Mouse (Mus musculus) left cerebral cortex, postnatal 10 days (tissue): Measurements from ENCODE around the gene Gm28048. TPM values are rescaled to one million over a fixed set of nuclear protein-coding genes. Genes with fewer than 3 reads are reported as not detected.

Source experiments
- DNase-seq, 2 experiments: peaks; one replicate each; pipeline ENCODE4 v3.0.0; 2021 to 2022; ENCODE audit warnings: low spot score in 2 of 2, mixed read lengths in 1 of 2; ENCODE audit errors: extremely low spot score in 1 of 2
- intact Hi-C: fragments of 180-260 bp; cut with DNase I; formaldehyde crosslinking; loops from one replicate; pipeline ENCODE4 v1.15.1; 2025
- total RNA-seq, 2 experiments: library from RNA; stranded (reverse); gene quantifications; 2 replicates each; pipeline ENCODE4 v1.2.3; 2021

Gm28048 gene
- total RNA-seq: 1 to 10 TPM; 6.9 to 7.5 TPM

DNA sequence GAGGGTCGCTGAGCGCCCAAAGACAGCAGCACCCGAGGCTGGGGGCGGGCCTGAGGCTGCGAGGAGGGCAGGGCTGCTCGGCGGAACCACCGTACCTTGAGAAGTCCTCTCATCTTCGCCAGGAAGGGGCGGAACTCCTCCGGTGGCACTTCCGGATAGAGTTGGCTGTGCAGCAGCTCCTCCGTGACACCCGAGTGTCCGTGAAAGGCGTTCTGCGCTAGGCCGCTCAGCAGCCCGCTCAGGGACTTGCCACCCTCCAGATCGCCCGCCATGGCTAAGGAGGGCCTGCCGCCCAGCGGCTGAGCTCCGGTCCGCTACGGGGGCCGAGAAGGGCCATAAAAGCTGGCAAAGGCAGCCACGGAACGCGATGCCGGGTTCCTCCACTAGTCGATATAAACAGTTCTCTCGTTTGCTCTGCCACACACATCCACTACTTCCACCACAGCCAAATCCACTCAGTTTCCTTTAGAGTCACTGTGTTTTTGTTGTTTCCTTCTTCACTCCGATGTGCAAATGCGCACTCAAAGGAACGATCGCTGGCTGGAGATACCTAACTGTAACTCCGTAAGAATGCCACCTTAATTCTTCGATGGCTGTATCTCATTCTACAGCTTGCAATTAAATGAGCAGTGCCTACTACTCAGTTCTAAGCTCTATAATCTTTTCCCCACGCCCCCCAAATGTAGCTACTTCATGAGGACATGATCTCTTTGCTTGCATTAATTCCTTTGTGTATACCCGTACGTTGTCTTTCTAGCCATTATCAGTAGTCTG, at the start of gene Gm28048, which contains the start of gene Commd1:
Gm28048 (minus strand) TSS at position 107 of the 774 bp plus-strand sequence.
Commd1 (minus strand) TSS at position 399 of the 774 bp plus-strand sequence.
- peak; percentile 95 to 98 for DNase-seq
- intact Hi-C loops: no loop called here

DNA sequence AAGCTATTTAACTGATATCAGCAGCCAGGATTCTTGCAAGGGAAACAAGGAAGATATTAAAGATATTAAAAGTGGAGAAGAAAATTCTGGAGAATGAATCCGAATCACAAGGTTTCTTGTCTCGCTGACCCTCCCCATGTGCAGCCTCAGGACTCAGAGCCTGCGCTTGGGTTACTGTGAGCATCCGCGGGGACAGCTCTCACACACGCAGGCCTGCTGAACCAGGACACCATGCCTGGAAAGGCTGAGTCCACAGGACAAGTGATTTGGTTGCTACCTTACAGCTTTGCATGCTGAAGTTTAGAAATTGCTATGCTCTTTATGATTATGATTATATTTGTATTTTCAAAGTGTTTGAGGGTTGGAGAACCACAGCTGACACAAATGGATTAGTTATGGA, 47.5 kb upstream of the Gm28048 start:
- DNase-seq: no peak
- intact Hi-C loops: no loop called here

DNA sequence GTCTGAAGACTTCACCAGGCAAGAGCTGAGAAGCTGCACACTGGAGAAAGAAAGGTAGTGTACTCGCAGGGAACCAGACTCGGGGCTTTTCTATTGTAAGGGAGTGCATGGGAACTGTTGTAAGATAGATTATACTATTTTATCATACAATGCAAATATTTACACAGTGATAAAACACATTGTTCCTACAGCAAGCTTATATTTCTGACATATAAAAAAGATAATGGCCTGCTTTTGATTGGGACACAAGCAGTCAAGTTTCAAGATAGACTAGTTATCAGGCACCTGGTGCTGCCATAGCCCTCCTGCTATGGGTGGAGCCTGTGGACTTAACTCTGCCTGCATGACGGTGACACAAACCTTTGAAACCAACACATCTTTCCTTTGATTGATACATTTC, 47.1 kb upstream of the Gm28048 start:
- no peak for DNase-seq
- intact Hi-C loops: no loop called here

DNA sequence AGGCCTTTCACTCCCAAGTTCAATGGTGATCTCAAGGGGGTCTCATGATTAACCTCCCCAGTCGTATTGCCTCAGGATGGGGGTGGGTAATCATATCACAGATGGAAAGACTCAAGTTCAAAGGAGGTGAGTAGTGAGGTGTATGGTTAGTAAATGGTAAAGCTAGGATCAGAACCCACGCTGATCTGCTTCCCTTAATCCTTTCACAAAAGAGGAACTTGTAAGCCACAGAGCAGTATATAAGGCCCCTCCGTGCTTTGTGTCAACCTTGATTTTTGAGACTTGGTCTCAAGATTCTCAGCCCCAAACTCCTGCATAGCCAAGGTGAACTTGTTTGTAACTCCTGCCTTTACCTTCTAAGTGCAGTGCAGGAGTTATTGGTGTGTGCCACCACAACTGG, 42.3 kb upstream of the Gm28048 start:
- DNase-seq: no peak

DNA sequence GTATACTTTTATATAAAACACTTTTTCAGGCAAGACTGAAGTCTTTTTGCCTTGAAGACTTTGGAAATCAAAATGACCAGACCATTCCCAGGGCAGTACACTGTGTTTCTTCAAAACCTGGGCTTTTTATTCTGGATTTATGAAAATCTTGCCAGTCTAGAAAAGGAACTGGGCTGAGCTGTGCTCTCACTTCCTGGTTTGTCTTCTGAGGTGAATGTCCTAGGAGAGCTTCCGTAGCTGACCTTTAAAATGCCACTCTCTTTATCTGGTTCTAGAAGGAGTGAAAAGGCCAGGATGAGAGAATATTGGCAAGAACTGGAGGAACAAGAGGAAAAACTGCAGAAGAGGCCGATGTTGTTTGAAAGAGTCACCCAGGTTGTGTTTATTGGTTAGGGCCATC, 41.3 kb upstream of the Gm28048 start:
- DNase-seq: no peak
- intact Hi-C loops: no loop called here

More for the DNA sequence above, 42.3 kb upstream of the Gm28048 start:
- intact Hi-C loops: no loop called here

DNA sequence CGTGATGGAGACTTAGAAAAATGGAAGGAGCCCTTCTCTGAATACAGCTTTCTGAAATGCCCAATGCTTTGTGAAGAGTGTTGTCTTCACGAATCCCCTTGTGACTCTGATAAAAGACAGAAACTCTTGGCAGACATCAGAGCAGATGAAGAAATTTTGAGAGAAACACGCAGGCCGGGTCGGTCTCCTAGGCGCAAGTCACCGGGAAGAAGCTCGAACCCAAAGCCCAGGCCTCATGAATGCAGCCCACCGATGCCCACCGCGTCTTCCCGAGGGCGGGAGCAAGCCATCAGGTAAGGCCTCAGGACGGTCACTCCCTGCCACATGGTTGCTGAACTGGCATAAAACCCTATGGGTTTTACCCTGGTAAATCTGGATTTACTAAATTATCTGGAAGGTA, 39.0 kb upstream of the Gm28048 start:
- intact Hi-C loops: no loop called here
- DNase-seq: no peak

DNA sequence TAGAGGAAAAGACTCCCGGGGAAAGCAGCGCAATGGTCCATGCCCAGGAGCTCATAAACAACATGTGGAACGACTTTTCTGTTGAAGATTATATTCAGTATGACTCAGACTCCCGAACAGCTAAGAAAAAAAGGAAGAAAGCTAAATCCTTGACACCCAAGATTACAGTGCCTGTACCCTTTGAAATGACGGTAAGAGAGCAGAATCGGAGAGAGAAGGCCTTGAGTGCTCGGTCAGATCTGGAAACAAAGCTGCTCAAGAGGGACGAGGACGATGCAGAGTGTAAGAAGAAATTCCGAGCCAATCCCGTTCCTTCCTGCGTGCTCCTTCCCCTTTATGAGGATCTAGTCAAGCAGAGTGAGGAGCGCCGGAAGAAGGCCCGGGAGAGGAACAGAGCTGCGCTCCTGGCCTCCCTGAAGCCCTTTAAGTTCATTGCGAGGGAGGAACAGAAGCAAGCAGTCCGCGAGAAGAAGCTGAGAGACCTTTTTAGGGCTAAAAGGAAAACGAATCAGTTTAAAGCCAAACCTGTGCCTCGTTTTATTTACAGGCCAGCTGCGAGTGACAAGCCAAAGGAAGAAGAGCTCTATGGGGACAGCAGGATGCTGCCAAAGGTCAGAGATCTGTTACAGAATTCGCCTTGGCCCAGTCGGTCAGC, 38.4 kb upstream of the Gm28048 start:
- intact Hi-C loops: no loop called here

DNA sequence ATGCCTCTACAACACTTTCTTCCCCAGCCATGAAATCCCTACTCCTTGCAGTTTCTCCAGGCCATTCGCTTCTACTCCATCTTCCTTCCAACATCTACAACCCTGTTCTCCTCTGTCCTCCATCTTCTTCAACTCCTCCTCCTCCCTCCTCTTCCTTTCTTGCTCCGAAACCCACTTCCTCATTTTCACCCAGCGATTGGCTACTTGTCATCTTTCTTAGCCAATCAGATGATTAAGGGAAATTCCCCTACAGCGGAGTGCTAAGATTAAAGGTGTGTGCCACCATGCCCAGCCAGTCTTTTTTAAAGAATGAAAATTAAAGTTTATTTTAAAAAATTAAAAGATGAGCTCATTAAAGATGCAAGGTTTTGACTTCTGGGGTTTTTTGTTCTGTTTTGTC, 36.1 kb upstream of the Gm28048 start:
- intact Hi-C loops: loop anchor here (10.0 kb wide), 1 partner anchor 107 kb away; no protein-coding TSS in a partner anchor
- no peak for DNase-seq

More for the DNA sequence above, 38.4 kb upstream of the Gm28048 start:
- DNase-seq: no peak

DNA sequence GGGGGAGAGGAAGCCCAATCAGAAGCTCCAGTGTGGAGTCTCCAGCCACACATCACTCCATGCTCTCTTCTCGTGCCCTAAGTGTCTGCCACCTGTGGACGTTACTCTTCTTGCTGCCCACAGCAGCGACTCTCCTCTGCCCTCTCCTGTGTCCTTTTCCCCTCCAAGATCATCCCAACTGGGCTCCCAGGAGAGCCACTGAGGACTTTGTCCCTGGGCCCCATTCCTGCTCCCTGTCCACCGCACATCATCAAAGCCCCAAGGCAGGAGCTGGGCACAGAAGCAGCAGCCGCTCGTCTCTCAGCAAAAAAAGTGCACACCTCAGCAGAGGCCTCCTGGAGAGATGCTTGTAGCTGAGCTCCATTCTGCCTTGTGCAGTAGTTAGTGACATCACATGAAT, 33.1 kb upstream of the Gm28048 start:
- intact Hi-C loops: loop anchor here (10.0 kb wide), 1 partner anchor 110 kb away; no protein-coding TSS in a partner anchor
- no peak for DNase-seq

DNA sequence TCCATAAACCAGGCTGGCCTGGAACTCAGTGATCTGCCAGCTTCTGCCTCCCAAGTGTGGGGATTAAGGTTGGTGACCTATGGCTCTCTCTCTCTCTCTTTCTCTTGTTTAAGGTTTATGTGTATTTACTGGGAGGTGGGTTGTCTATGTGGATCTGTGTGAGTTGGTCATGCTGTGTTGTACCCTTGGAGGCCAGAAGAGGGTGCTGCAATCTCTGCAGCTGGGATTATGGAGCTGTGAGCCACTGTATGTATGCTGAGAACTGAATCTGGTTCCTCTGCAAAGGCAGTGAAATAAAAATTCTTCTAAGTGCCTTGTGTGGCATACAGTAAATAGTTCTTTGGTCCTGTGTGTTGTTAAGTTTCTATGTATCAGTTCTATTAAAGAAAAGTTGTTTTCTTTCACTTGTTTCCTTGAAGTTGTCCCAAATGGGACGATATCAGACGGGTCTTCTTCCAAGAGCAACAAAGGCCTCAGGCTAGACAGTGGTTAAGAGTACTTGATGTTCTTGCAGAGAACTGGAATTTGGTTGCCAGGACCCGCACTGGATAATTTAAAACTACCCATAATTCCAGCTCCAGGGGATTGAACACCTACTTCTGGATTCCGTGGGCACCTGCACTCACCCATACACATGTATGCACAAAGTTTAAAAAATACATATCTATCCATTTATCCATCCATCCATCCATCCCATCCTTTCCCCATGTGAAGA, 31.8 kb upstream of the Gm28048 start:
- DNase-seq: no peak
- intact Hi-C loops: loop anchor here (10.0 kb wide), 1 partner anchor 111 kb away; no protein-coding TSS in a partner anchor

DNA sequence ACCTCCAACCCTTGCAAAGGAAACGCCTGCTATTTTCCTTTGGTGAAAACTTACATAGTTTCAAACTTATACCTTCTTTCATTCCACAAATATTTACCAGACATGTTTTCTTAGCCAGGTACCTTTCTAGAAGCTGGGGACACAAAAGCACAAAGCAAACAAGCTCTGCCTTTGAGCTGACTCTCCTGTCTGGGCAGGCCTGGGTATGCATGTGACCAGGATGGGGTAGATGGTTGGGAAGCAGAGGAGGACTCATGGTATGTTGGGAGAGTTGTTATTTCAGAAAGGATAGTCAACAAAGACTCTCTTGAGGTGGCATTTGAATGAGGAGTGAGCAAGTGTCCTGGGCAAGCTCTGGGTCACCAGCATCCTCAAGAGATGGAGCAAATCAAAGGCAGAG, 31.2 kb upstream of the Gm28048 start:
- DNase-seq: no peak
- intact Hi-C loops: loop anchor here (10.0 kb wide), 1 partner anchor 112 kb away; no protein-coding TSS in a partner anchor

DNA sequence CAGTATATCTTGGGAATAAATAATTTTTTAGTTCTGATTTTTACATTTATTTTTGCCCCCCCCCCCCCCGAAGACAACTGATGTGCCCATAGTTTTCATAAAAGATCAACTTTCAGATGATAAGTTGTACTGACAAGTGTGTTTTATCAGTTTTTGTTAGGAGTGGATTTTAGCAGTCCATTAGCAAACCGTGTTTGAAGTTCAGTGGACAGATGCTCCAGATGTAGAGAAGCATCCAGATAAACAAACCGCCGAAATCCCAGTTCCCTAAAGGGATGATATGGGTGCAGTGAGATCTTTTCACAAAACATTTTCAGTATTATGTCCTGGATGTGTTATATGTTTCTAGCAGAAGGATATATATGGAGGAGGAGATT, 26.9 kb upstream of the Gm28048 start:
- intact Hi-C loops: loop anchor here (5.0 kb wide), 2 partner anchors 248 to 263 kb away; partner anchors contain the start of gene Xpo1
- DNase-seq: no peak

DNA sequence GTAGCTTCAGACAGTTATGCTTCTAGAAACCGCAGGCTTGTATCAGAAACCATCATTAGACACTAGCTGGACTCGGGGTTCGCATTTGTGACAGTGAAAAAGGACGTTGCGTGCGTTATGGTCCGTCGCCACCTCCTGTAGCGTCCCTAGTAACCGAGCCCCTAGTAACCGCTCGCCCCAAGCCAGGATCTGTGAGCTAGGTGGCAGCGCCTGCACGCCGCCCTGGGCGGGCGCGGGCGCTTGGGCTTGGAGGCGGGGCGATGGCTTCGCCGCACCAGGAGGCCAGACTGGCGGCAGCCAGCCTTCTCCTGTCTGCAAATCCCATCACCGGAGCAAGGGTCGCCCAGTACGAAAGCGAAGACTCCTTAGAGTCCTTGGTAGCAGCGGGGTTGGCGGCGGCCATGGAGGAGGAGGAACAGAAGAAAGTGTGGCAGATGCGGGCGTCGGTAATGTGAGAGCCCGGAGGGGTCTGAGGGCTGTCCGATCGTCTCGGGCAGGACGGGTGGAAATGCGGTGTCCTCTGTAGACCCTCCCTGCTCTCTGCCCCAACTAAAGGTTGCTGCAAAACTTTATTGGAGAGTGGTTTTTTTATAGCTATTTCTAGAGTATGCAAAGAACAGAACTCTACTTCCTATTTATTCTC, 26.4 kb upstream of the Gm28048 start:
- DNase-seq: peak; percentile 59 to 90
- intact Hi-C loops: loop anchor here (5.0 kb wide), 2 partner anchors 249 to 264 kb away; partner anchors contain the start of gene Xpo1

DNA sequence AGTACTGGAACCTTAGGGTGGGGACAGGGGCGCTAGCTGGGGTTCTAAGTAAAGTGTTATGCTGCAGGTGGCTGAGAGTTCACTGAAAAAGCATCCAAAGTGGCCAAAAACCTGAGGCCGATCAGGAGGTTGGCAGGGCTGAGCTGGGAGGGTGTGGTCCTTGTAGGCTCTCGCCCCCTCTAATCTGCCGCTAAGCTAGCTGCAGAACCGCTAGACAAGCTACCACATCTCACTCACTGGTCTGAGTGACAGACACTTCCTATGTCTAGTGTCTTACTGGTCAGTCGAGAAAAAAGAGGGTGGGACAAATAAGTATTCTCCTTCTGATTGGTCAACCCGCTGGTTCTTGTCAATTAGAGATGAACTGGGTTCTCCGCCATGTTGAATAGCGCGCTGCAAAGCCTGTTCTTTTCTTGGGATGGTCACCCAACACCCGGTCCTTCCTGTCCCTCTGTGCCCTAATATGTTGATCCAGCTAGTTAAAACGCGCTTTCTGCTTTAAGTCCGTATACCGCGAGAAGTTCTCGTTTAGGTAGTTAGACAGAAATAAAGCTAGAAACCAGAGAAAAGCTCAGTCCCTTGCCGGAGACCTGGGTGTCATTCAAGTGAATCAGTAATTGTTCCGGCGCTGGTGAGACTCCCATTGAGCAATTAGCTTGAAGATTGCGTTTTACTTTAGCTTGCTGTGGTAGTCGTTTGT, 25.7 kb upstream of the Gm28048 start, which contains the start of gene Fam161a:
Fam161a (plus strand) TSS at position 51 of the 700 bp plus-strand sequence.
- intact Hi-C loops: loop anchor here (5.0 kb wide), 2 partner anchors 250 to 265 kb away; partner anchors contain the start of gene Xpo1
- DNase-seq: peak; percentile 75 to 93

DNA sequence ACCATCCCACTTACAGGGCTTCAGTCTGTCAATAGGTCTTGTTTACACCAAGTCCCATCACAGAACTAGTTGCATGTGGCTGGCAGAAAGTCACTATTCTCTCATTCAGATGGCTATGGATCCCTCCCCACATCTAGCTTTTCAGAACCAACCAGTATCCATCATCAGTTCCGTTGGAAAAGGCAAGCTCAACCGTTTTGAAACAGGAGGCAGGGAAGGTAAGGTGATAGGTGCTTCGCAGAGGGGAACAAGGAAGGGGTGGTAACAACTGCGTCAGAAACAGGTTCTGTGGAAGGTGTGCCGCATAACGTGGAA, 25.2 kb upstream of the Gm28048 start:
- no peak for DNase-seq
- intact Hi-C loops: loop anchor here (5.0 kb wide), 2 partner anchors 250 to 265 kb away; partner anchors contain the start of gene Xpo1

DNA sequence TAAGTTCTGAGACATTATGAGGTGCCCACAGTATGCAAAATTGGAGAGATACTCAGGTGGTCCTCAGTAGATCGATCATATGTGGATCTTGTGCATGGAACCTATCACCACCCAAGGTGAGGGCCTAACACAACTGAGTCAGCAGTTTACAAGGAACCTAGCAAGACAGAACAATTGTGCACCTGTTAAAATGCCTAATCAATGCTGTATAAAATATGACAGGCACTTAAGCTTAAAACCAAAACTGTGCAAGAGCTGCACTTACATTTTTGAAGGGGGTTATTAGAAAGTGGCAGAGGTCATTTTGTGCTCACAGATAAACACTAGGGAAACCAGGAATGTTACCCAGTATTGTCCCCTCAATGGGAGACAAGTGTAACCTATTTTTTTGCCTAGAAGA, 23.4 kb upstream of the Gm28048 start:
- DNase-seq: no peak
- intact Hi-C loops: loop anchor here (5.0 kb wide), 2 partner anchors 252 to 267 kb away; partner anchors contain the start of gene Xpo1

DNA sequence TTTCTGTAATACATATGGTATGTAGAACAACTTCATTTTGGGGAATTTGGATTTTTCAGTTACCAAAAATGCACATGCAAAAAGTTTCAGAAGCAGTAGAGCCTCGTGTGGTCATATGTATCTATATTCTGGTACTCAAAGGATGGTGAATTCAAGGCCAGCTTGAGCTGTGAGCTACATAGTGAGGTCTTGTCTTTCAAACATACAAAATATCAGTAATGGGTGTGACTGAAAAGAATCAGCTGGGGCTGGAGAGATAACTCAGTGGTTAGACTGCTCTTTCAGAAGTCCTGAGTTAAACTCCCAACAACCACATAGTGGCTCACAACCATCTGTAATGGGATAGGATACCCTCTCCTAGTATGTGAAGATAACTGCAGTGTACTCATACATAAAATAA, 16.4 kb upstream of the Gm28048 start:
- DNase-seq: no peak
- intact Hi-C loops: loop anchor here (10.0 kb wide), 1 partner anchor 576 kb away; no protein-coding TSS in a partner anchor

DNA sequence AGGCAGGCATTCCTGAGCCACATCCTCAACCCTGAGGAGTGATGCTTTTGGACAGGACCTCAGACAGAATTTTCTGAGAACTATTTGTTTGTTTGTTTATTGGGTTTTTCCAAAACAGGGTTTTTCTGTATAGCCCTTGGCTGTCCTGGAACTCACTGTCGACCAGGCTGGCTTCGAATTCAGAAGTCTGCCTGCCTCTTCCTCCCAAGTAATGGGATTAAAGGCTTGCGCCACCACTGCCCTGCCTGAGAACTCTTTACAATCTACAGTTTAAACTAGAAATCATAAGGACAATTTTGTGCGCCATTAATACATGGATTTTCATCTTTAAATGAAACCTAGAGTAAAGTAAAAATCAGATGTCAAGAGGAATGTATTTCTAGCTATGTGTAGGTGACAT, 13.6 kb upstream of the Gm28048 start:
- DNase-seq: no peak
- intact Hi-C loops: loop anchor here (10.0 kb wide), 1 partner anchor 579 kb away; no protein-coding TSS in a partner anchor
